Mouse (Mus musculus): Measurements from ENCODE around the gene Lrrc17.
"Not testable (repeated sequence)": the region's sequence is repeated elsewhere in the genome, so short reads cannot be mapped to it uniquely, and the experiment has no call there.

Lrrc17 gene

GRCm38 (mm10) chr5:21532921-21533320, 10.4 kb upstream of the Lrrc17 start:
- DNase-seq (ENCODE audit: low read depth, low spot score) = no peak

- no peak for DNase-seq (ENCODE audit: low read depth, low spot score)
These were observed 1.1 kb upstream of the Lrrc17 start for GRCm38 (mm10) chr5:21542226-21542625.

- DNase-seq (ENCODE audit: low read depth, low spot score) = no peak
These were observed 1.5 kb downstream of the Lrrc17 start for GRCm38 (mm10) chr5:21544821-21545220.

- no peak for DNase-seq (ENCODE audit: low read depth, low spot score)
These were observed 1.9 kb downstream of the Lrrc17 start for GRCm38 (mm10) chr5:21545227-21545626.

DNA sequence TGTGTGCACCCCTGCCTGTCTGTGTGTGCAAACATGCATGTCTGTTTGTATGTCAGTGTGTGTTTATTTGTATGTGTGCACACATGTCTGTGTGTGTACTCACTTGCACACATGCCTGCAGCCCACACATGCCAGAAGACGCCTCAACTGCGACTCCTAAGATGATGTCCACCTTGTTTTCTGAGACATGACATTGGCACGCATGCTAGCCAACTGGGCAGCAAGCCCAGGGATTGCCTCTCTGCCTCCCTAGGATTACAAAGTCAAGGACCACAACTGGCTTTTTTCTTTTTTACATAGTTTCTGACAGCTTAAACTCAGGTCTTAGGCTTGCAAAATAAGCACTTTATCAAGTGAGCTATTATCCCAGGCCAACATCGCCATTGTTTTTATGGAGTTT, 2.4 kb downstream of the Lrrc17 start:
- DNase-seq (ENCODE audit: low read depth, low spot score) = no peak

GRCm38 (mm10) chr5:21547005-21547404, 3.6 kb downstream of the Lrrc17 start:
- no peak for DNase-seq (ENCODE audit: low read depth, low spot score)

DNA sequence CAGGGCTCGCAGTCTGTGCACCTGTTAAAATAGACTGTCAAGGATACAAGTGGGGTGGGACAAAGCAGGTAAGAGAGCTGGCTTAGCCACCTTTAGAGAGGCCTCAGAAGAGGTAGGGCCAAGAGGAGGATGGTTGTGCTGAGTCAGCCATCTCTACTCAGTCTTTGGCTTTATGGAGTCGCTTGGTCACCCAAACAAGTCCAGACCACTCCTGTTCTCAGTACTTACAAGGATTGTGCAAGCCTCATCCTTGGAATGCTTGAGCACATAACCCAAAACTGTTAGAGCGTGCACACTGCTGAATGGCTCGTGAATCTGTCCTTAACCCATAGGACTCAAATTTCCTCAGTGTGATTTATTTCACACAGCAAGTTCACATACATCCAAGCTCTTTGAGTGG, 10.3 kb downstream of the Lrrc17 start:
- no peak for DNase-seq (ENCODE audit: low read depth, low spot score)

DNA sequence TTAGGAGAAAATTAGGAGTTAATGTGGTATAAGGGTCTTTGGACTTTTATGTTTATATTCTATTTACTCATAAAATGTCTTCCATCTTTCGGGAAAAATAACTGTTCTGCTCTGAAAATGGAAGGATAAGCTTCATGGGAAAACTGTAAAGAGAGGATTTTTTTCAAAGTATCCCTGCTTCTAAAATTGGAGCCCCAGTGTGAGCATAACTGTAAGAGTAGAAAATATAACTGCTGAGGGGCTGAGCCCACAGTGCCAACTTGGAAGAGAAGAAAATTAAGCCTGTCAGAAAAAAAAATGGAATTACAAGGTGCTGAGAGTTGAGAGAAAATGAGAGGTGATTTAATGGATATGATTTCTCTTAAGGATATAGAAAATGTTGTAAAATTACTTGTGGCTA, 11.4 kb downstream of the Lrrc17 start:
- no peak for DNase-seq (ENCODE audit: low read depth, low spot score)

DNA sequence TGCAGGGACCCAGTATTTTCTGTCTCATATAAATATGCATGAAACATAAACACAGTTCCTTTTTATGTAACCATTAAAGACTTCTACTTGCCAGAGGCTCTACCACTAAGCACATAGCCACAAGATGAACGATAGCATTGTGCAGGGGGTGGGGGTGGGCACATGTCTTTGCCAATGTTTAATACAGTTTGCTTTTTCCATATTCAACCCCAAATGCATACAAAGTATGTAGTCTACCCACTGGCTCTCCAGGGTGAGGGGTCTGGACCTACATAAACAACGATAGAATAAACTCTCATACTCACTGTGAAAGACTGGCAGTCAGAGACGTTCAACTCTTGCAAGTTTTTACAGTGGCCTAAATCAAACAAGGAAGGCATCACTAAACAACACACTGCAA, 13.1 kb downstream of the Lrrc17 start:
- no peak for DNase-seq (ENCODE audit: low read depth, low spot score)

DNA sequence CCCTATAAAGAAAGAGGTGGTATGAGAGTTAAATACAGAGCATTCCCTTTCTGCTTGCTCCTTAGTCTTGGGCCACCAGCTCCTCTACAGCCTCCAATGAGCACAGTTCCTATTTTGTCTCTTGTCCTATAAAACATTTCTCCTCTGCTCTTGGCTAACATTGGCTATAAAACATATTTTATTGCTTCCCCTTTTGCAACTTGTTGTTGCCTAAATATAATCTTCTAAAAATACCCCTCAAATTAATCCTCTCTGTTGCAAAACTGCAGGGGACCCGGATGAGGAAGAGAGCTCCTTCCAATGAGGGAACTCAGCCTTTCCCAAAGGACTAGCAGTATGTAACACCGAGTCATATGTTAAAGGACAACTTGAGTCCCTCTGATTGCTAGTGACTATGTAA, 20.6 kb downstream of the Lrrc17 start:
- no peak for DNase-seq (ENCODE audit: low read depth, low spot score)

- DNase-seq (ENCODE audit: low read depth, low spot score) = no peak
These were observed 22.2 kb downstream of the Lrrc17 start for GRCm38 (mm10) chr5:21565392-21566065.

GRCm38 (mm10) chr5:21567784-21568183, 24.4 kb downstream of the Lrrc17 start:
- no peak for DNase-seq (ENCODE audit: low read depth, low spot score)

GRCm38 (mm10) chr5:21572764-21573416, 29.5 kb downstream of the Lrrc17 start:
- DNase-seq (ENCODE audit: low read depth, low spot score) = no peak

DNA sequence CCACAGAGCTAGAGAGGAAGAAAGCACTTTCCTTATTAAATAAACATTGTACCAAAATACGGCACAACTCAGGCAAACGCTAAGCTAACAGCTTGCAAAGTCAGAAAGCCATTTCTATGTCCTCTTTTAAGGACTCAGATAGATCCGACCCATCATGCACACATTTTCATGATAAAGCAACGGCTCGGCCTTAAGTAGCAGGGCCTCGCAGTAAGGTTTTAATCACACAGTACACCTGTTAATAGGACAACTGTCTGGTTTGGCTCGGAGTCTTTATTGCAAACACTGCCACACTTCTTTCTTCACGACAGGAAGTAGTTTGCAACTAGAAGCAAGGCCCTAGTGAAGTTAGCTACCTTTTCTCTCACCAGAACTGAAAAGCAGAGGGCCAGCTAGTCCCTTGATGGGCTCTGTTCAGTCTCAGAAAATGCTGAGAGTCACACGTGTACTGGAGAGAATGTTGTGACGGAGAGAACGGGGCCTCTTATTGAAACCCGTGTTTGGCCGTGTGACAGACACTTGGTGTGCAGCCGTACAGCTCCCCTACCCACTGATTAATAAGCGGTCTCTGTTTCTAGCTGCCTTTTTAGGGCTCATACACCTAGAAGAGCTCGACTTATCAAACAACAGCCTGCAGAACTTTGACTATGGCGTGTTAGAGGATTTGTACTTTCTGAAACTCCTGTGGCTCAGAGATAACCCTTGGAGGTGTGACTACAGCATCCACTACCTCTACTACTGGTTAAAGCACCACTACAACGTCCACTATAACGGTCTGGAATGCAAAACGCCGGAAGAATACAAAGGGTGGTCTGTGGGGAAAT, 31.2 kb downstream of the Lrrc17 start:
- DNase-seq (ENCODE audit: low read depth, low spot score) = no peak

DNA sequence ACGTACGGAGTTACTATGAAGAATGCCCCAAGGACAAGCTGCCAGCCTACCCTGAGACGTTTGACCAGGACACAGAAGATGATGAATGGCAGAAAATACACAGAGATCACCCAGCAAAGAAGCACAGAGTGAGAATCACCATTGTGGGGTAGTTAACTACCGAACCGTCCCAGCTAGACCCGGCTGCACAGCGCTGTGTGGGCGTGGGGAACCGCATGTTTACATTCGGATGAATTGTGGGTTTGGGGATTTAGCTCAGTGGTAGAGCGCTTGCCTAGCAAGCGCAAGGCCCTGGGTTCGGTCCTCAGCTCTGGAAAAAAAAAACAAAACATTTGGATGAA, 31.8 kb downstream of the Lrrc17 start:
- no peak for DNase-seq (ENCODE audit: low read depth, low spot score)

DNA sequence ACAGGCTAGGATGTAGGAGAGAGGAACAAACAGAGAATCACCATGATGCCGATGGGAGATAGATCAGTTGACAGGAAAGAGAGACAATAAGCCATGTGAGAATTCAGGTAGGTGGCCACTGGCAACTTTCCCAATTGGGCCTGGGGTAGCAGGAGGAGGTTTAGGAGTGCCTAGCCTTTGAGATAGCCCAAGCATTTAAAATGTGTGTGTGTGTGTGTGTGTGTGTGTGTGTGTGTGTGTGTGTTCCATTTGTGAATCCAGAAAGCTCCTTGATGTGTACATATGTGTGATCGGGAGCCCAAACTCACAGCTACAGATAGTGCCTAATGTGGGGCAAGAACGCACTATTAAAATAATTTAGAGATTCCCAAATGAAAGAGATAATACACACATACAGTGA, 34.8 kb downstream of the Lrrc17 start:
- no peak for DNase-seq (ENCODE audit: low read depth, low spot score)

DNA sequence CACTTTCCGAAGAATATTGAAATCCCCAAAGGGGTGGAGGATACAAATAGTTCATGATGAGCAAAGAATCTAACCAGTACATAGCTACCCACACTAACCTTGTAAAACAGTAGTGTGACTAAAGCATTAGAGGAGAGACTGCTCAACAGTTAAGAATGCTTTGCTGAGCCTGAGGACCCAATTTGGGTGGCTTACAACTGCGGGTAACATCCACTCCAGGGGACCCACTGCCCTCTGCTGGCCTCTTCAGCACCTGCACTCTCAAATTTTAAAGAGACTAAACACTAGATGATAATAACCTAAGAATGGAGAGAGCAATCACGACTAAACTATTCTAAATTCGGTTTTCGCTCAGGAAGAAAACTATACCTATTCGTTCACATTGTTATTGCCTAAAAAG, 43.4 kb downstream of the Lrrc17 start:
- DNase-seq (ENCODE audit: low read depth, low spot score) = peak; percentile 12

DNA sequence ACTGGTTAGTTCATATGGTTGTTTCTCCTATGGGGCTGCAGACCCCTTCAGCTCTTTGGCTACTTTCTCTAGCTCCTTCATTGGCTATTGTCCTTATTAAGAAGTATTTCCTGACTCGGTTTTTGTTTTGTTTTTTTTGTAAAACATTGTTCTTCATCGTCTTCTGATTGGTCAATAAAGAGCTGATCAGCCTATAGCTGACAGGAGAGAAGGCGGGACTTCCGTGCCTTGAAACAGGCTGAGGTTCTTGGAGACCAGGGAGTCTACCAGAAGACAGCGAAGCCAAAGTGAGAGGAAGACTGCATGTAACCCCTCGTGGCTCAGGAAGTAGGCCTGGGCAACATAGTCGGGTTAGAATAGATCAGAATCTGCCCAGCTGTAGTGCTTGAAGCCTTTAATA, 44.3 kb downstream of the Lrrc17 start:
- DNase-seq (ENCODE audit: low read depth, low spot score) = no peak

GRCm38 (mm10) chr5:21588220-21588619, 44.9 kb downstream of the Lrrc17 start:
- no peak for DNase-seq (ENCODE audit: low read depth, low spot score)

DNA sequence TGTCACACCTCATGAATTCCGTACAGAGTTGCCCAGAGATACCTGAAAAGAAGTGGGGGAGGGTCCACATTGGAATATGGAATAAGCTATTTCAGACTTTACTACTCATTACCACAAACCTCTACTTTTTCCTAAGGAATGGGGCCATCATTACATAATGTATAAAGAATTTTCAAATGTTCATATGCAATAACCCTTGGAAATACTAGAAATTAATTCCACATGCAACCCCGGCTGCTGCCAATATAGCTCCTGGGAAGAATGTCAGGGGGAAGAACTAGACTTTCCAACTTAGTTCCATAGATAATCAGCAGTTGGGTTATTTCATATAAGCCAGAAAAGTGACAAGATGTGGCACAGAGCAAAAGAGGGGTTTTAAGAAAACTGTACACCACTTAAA, 48.7 kb downstream of the Lrrc17 start:
- DNase-seq (ENCODE audit: low read depth, low spot score) = no peak

- DNase-seq (ENCODE audit: low read depth, low spot score) = no peak
These were observed 49.9 kb downstream of the Lrrc17 start for GRCm38 (mm10) chr5:21593201-21593709.

- DNase-seq (ENCODE audit: low read depth, low spot score) = not testable (repeated sequence)
These were observed 56.2 kb downstream of the Lrrc17 start for GRCm38 (mm10) chr5:21599536-21599935.

DNA sequence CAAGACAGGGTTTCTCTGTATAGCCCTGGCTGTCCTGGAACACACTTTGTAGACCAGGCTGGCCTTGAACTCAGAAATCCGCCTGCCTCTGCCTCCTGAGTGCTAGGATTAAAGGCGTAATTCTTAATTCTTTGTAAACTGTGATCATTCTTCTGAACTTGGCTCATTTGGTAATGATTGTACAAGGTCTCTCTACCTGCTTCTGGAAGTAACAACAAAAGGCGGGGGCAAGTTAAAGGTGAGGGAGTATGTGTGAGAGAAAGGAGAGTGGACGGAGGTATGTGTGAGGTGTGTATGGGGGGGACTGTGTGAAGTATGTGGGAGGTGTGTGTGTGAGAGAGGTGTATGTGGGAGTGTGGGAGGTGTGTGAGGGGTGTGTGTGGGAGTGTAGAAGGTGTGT, 56.6 kb downstream of the Lrrc17 start:
- no peak for DNase-seq (ENCODE audit: low read depth, low spot score)

Measured in CD4-positive helper T cell, adult 2 months (primary cell).